Mouse (Mus musculus) E14TG2a.4 (cell line): ENCODE results near the gene Pqlc2.

Experiments
- H3K27me3 ChIP-seq: 2 replicates; pipeline ENCODE4 v1.6.1; 2014; ENCODE audit warnings: low read length, control low read depth; ENCODE audit not compliant: insufficient read depth
- H3K36me3 ChIP-seq: 2 replicates; pipeline ENCODE4 v1.6.1; 2014; ENCODE audit warnings: low read length, control low read depth; ENCODE audit not compliant: insufficient read depth
- H3K4me1 ChIP-seq: replicated peaks from 2 replicates; pipeline ENCODE4 v1.6.1; 2014; ENCODE audit warnings: low read depth, low read length, control low read depth
- H3K4me3 ChIP-seq: replicated peaks from 2 replicates; pipeline ENCODE4 v1.5.1; 2014; ENCODE audit warnings: mild to moderate bottlenecking, low read length
- H3K9me3 ChIP-seq: 2 replicates; pipeline ENCODE4 v1.6.1; 2014; ENCODE audit warnings: low read length, control low read depth
- CTCF ChIP-seq: conservative IDR thresholded peaks from 2 replicates; pipeline ENCODE4 v1.5.1; 2014; ENCODE audit warnings: low read length
- NANOG ChIP-seq: IDR thresholded peaks from 2 replicates; pipeline ENCODE4 v1.6.1; 2014; ENCODE audit warnings: borderline replicate concordance, low read length, mixed read lengths
- POU5F1 ChIP-seq: IDR thresholded peaks from 2 replicates; pipeline ENCODE4 v1.6.1; 2014; ENCODE audit warnings: low read length, borderline replicate concordance

The Pqlc2 gene

GRCm38 (mm10) chr4:139267335-139267734, 43.2 kb downstream of the Pqlc2 start:
- Histone ChIP-seq H3K9me3 (no peaks in the 10 kb centered on the region), H3K27me3 (no peaks in the 10 kb centered on the region), H3K4me1 (peaks cover 34% of the 10 kb centered on the region), H3K36me3 (peaks cover 98% of the 10 kb centered on the region), H3K4me3 (no peak overlapping the region)
- TF ChIP-seq POU5F1 (no peak), CTCF (no peak), NANOG (no peak)

- Histone ChIP-seq H3K4me3 (no peak overlapping the region), H3K27me3 (no peaks in the 10 kb centered on the region), H3K4me1 (peaks cover 34% of the 10 kb centered on the region), H3K36me3 (peaks cover 98% of the 10 kb centered on the region), H3K9me3 (no peaks in the 10 kb centered on the region)
- no peak for TF ChIP-seq NANOG
- no peak for TF ChIP-seq CTCF
- TF ChIP-seq POU5F1 = no peak
These were observed 44.0 kb downstream of the Pqlc2 start for GRCm38 (mm10) chr4:139266500-139266865.

GRCm38 (mm10) chr4:139265783-139266499, 44.6 kb downstream of the Pqlc2 start:
- Histone ChIP-seq H3K27me3 (no peaks in the 10 kb centered on the region), H3K4me3 (no peak overlapping the region), H3K4me1 (peaks cover 34% of the 10 kb centered on the region), H3K9me3 (no peaks in the 10 kb centered on the region), H3K36me3 (peaks cover 98% of the 10 kb centered on the region)
- TF ChIP-seq POU5F1 = no peak
- TF ChIP-seq NANOG = no peak
- no peak for TF ChIP-seq CTCF

DNA sequence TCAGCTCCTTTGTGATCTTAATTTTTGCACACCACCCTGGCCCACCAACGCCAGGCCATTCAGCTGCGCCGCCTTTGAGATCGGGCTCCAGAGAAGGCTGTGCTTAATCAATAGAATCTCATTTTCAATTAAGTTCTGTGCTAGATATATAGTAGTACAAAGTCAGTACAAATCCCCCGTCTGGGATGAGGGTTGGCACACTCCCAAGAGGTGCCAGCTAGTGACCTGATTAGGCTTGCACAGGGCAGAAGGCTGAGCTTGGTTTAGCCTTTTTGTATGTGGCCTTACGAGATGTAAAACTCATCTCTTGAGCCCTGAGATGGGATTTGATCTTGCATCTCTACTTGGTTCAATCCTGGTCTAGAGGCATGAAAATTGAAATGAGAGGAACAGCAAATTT, 47.5 kb downstream of the Pqlc2 start:
- no peak for TF ChIP-seq POU5F1
- peaks cover 100% of the 10 kb centered on the region for H3K36me3 ChIP-seq

DNA sequence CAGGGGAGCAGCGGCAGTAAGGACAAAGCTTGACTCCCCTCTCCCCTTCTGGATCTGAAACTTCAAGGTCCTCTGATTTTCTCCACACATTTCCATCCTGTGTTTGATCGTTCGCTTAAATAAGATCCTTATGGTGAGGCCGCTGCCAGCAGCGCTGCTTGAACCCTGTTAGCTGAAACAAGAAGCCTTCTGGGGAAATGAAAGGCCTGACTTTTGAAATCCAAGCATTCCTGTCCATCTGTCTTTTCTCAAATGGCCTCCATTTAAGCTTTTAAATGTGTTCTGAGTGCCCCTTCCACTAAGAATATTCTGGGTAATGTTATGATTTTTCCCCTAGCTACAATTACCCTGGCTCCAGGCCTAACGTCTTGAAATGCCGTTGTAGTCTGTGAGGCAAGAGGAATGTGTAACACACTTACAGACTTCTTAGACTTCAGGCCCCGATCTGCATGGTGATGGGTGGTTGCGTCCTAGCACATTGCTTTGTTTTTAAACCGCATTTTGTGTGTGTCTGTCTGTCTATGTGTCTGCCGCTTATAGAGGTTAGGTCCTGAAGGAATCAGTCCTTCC, 51.1 kb downstream of the Pqlc2 start:
- H3K27me3 ChIP-seq = no peaks in the 10 kb centered on the region
- TF ChIP-seq POU5F1 = no peak
- no peak for TF ChIP-seq NANOG
- no peak for TF ChIP-seq CTCF
- no peak overlapping the region for H3K4me3 ChIP-seq
- peaks cover 48% of the 10 kb centered on the region for H3K4me1 ChIP-seq
- H3K9me3 ChIP-seq = no peaks in the 10 kb centered on the region
- peaks cover 100% of the 10 kb centered on the region for H3K36me3 ChIP-seq

More for the DNA sequence above, 47.5 kb downstream of the Pqlc2 start:
- Histone ChIP-seq H3K4me1 (peaks cover 33% of the 10 kb centered on the region), H3K9me3 (no peaks in the 10 kb centered on the region), H3K4me3 (no peak overlapping the region), H3K27me3 (no peaks in the 10 kb centered on the region)

DNA sequence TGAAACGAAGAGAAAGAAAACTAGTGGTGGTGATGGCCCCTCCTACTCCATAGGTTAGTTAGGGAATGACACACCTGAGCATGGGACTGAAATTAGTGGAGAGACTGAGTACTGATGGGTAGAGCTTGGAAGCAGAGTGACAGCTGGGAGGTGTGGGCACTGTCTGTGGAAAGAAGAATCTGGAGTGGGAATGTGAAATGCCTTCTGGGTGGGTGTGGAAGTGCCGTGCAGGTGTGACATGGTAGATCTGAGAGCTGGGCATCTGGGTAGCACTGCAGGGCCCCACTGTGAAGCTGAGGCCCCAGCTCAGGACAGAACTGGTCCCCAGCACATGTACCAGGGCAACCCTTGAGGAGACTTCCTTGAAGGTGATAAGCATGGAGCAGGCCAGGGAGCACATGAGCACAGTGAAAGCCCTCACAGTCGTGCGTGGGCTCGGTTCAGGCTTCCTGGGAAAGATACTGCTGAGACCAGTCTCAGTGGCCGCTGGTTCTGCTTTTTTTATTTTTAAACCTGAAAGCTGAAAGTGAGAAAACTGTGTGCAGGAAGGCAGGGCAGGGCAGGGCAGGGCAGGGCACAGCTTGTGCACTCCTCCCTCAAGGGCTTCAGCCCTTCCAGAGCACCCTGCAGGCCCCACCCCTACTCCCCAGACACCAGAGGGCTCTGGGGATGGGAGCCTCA, 51.7 kb downstream of the Pqlc2 start:
- H3K9me3 ChIP-seq = no peaks in the 10 kb centered on the region
- peaks cover 100% of the 10 kb centered on the region for H3K36me3 ChIP-seq
- H3K27me3 ChIP-seq = no peaks in the 10 kb centered on the region
- TF ChIP-seq CTCF (no peak), NANOG (no peak), POU5F1 (no peak)
- H3K4me3 ChIP-seq = no peak overlapping the region
- H3K4me1 ChIP-seq = peaks cover 50% of the 10 kb centered on the region

GRCm38 (mm10) chr4:139256708-139257107, 53.8 kb downstream of the Pqlc2 start:
- Histone ChIP-seq H3K27me3 (no peaks in the 10 kb centered on the region), H3K4me1 (peaks cover 61% of the 10 kb centered on the region), H3K9me3 (no peaks in the 10 kb centered on the region), H3K4me3 (no peak overlapping the region), H3K36me3 (peaks cover 94% of the 10 kb centered on the region)
- TF ChIP-seq POU5F1 = no peak
- TF ChIP-seq CTCF = no peak
- no peak for TF ChIP-seq NANOG

DNA sequence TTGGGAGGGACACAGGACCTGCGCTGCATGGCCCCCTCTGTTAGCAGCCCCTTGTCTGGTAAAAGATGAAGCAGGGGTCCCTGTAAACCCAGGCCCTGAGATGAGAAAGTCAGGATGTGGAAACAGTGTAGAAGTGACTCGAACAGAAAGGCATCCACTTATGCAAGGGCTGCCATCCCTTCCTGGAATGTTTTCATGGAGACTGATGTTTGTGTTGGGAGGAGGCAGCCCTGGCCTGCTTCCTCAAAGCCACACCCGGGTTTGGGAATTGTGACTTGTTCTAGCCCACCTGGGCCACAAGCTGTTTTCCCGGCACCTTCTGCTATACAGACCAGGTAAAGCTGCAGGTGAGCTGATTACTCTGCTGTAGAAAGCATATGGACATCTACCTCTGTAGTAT, 54.4 kb downstream of the Pqlc2 start:
- Histone ChIP-seq H3K9me3 (no peaks in the 10 kb centered on the region), H3K27me3 (no peaks in the 10 kb centered on the region), H3K36me3 (peaks cover 91% of the 10 kb centered on the region), H3K4me1 (peaks cover 67% of the 10 kb centered on the region), H3K4me3 (no peak overlapping the region)
- TF ChIP-seq CTCF = no peak
- no peak for TF ChIP-seq POU5F1
- no peak for TF ChIP-seq NANOG

DNA sequence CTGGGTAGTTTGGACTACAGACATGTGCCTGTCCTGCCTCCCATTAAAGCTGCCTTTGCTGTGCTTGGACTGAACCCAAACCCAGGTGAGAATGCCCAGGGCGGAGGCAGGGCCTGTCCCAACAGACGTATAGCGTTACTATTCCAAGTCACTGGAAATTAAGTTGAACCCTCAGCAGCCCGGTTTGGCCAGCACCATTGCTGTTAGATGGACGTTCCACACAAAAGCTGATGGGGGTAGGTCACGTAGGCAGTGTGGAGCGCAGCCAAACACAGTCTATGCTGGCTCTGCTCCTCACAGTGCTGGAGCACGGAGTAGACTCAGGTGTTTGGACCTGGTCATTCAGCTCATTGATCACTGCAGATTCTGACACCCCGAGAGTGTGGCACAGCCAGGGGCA, 57.3 kb downstream of the Pqlc2 start:
- H3K9me3 ChIP-seq = no peaks in the 10 kb centered on the region
- H3K27me3 ChIP-seq = no peaks in the 10 kb centered on the region
- no peak overlapping the region for H3K4me3 ChIP-seq
- no peak for TF ChIP-seq POU5F1
- TF ChIP-seq NANOG = no peak
- no peak for TF ChIP-seq CTCF
- peaks cover 80% of the 10 kb centered on the region for H3K36me3 ChIP-seq
- peaks cover 85% of the 10 kb centered on the region for H3K4me1 ChIP-seq
